Mouse (Mus musculus) neural tube, embryonic 11.5 days (tissue): ENCODE results near the gene Stard7. TPM values are rescaled to one million over a fixed set of nuclear protein-coding genes. Genes with fewer than 3 reads are reported as not detected.

Experiments
- ATAC-seq: fragments of 200-750 bp; cut with Nextera tagmentation; 2 replicates; pipeline ENCODE4 v1.8.0; 2017; ENCODE audit warnings: moderate number of reproducible peaks, mild to moderate bottlenecking, moderate TSS enrichment, moderate library complexity; ENCODE audit not compliant: insufficient read depth, low FRiP score, low TSS enrichment
- DNase-seq: peaks from one replicate; pipeline ENCODE4 v3.0.0-alpha.2; 2015; ENCODE audit warnings: low spot score
- H3K27ac ChIP-seq: fragments of 300-500 bp; sonication (generic); 2 replicates; pipeline ENCODE4 v1.5.1; 2014; ENCODE audit warnings: low read depth, mild to moderate bottlenecking, low read length
- H3K27me3 ChIP-seq: fragments of 300-500 bp; sonication (generic); 2 replicates; pipeline ENCODE4 v1.6.1; 2014; ENCODE audit warnings: mild to moderate bottlenecking, low read length, mixed read lengths; ENCODE audit not compliant: control insufficient read depth, insufficient read depth
- H3K36me3 ChIP-seq: fragments of 300-500 bp; sonication (generic); 2 replicates; pipeline ENCODE4 v1.6.1; 2014; ENCODE audit warnings: mild to moderate bottlenecking, low read length, moderate library complexity, mixed read lengths; ENCODE audit not compliant: control insufficient read depth, insufficient read depth
- H3K4me1 ChIP-seq: fragments of 300-500 bp; sonication (generic); 2 replicates; pipeline ENCODE4 v1.6.1; 2014; ENCODE audit warnings: low read length, mixed read lengths; ENCODE audit not compliant: control insufficient read depth, insufficient read depth
- H3K4me2 ChIP-seq: fragments of 300-500 bp; sonication (generic); 2 replicates; pipeline ENCODE4 v1.6.1; 2014; ENCODE audit warnings: low read depth, mild to moderate bottlenecking, moderate library complexity
- H3K4me3 ChIP-seq: fragments of 300-500 bp; sonication (generic); 2 replicates; pipeline ENCODE4 v1.5.1; 2014; ENCODE audit warnings: low read depth, low read length
- H3K9ac ChIP-seq: fragments of 300-500 bp; sonication (generic); 2 replicates; pipeline ENCODE4 v1.6.1; 2014; ENCODE audit warnings: mild to moderate bottlenecking, low read length
- H3K9me3 ChIP-seq: fragments of 300-500 bp; sonication (generic); 2 replicates; pipeline ENCODE4 v1.6.1; 2016; ENCODE audit warnings: low read length; ENCODE audit not compliant: control insufficient read depth
- WGBS: fragments of 180-500 bp; shearing (Covaris S2); extraction: QIAGEN DNeasy Blood & Tissue Kit; methylation state at CpG from one replicate; pipeline ENCODE4 v1.1.7; 2014; 5-methylcytosine and 5-hydroxymethylcytosine counted together
- polyA plus RNA-seq: library from polyadenylated mRNA; unstranded; fragments of >200 nt; fragmentation: Nextera tagmentation; extraction: Ambion mirVana; gene quantifications from 2 replicates; pipeline ENCODE4 v1.2.1, GENCODE M21; 2014

The Stard7 gene
- polyA plus RNA-seq, 1 experiment from 2014 or later = 80.2 TPM

DNA sequence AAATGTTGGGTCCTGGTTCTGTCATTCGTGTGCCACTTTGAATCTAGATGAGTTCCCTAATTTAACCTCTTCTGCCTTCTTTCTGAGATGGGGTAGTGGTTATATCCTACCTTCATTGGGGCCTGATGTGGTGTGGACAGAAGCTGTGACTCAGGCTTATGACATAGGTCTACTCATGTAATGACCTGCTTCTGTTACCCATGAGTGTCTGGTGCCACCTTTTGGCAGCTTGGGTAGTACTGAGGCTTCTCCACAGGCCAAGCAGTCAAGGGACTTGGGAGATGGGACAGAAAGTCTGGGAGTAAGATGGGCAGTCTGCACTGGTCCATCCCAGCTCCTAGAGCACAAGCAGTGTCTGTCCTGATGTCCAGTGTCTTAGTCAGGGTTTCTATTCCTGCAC, 76.3 kb downstream of the Stard7 start:
- Histone ChIP-seq H3K27ac (no peak overlapping the region), H3K9ac (no peak overlapping the region), H3K27me3 (no peaks in the 10 kb centered on the region), H3K4me2 (no peak overlapping the region), H3K36me3 (no peaks in the 10 kb centered on the region), H3K4me3 (no peak overlapping the region), H3K9me3 (no peaks in the 10 kb centered on the region), H3K4me1 (no peaks in the 10 kb centered on the region)
- DNase-seq = no peak
- no peak for ATAC-seq
- 77% methylated on average over 1 of the region's 1 CpGs for WGBS

DNA sequence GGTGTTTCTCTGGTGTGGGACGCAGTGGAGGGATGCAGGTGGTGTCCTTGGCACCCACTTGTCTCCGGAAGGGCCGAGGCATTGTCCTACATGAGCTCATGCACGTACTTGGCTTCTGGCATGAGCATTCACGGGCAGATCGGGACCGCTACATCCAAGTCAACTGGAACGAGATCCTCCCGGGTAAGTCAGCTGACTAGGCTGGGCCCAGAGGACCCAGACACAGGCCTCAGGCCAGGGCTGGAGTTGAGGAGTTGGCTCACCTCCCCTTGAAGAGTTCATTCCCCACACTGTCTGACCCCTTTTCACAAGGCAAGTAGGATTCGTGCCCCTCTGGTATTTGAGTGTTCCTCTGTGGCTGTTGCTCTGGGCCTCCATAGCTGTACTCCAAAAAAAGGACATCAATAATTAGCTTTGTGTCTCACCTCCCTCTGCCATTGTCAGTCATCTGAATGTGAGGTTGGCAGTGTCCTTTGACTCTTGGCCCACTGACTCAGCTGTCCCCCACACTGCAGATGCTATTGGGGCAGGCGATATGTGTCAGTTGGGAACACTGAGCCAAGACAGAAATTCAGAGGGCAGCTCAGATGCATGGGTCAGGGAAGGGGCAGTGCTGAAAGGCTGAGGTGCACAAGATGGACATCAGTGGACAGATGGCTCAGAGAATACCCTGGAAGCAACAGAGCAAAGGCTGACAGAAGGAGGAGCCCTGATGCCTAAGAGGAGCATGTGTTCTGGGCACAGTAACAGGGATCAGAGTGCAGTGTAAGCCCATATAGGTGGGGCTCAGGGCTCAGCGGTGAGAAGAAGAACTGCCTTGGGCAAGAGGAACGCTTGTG, 77.3 kb downstream of the Stard7 start:
- Histone ChIP-seq H3K9ac (no peak overlapping the region), H3K36me3 (no peaks in the 10 kb centered on the region), H3K4me2 (no peak overlapping the region), H3K9me3 (no peaks in the 10 kb centered on the region), H3K27ac (no peak overlapping the region), H3K4me3 (no peak overlapping the region), H3K4me1 (no peaks in the 10 kb centered on the region), H3K27me3 (no peaks in the 10 kb centered on the region)
- DNase-seq (no peak), ATAC-seq (no peak)
- 81% methylated on average over 13 of the region's 13 CpGs for WGBS

Other genes starting within 250 kb of the Stard7 start
- 19.8 and 20.0 TPM in 2 replicates for gene Blvra, start 199.6 kb upstream of the Stard7 start, polyA plus RNA-seq
- gene Ncaph, start 136.3 kb upstream of the Stard7 start, polyA plus RNA-seq = 96.7 and 103 TPM in 2 replicates
- gene Itpripl1, start 126.8 kb upstream of the Stard7 start, polyA plus RNA-seq = 15.6 and 15.7 TPM in 2 replicates
- gene 1810024B03Rik, start 61.9 kb upstream of the Stard7 start, polyA plus RNA-seq = 1.9 and 4.0 TPM in 2 replicates
- 100 and 110 TPM in 2 replicates for gene Snrnp200, start 61.8 kb upstream of the Stard7 start, polyA plus RNA-seq
- 58.8 and 72.2 TPM in 2 replicates for gene Ciao1, start 22.4 kb upstream of the Stard7 start, polyA plus RNA-seq
- gene Tmem127, start 22.3 kb upstream of the Stard7 start, polyA plus RNA-seq = 27.4 and 30.4 TPM in 2 replicates
- gene Dusp2, start 65.9 kb downstream of the Stard7 start, polyA plus RNA-seq = 7.0 TPM in 2 replicates
- not detected in 2 replicates for gene Astl, start 68.4 kb downstream of the Stard7 start, polyA plus RNA-seq
- gene Adra2b, start 93.0 kb downstream of the Stard7 start, polyA plus RNA-seq = 2.0 and 2.8 TPM in 2 replicates
- gene Gpat2, start 155.0 kb downstream of the Stard7 start, polyA plus RNA-seq = 0.08 TPM in 1 of 2 replicates, not detected in the other
- gene Fahd2a, start 174.3 kb downstream of the Stard7 start, polyA plus RNA-seq = 22.7 and 24.8 TPM in 2 replicates